Mouse (Mus musculus): ENCODE measurements around the gene Dclk1.

- TF ChIP-seq POLR2A (IDR thresholded peaks at IDR 0.05; ENCODE audit: insufficient read depth, low read depth, low read length) (no peak), CTCF (IDR thresholded peaks at IDR 0.05; ENCODE audit: insufficient read depth, low read depth, low read length) (no peak)
Measured at GRCm38 (mm10) chr3:55451035-55451434, 208.9 kb downstream of the Dclk1 start.
